ENCODE assay signal across 11 mouse cellular contexts in genomic region chr11:75141038-75141437, GRCm38 (mm10). TPM values are rescaled to one million over a fixed set of nuclear protein-coding genes. Genes with fewer than 3 reads are reported as not detected.
A peak's percentile ranks its signal among the peaks of the same experiment; 100 is the strongest.
DNase-seq lines count a peak whose midpoint lies in the region; ATAC-seq and TF ChIP-seq lines count a peak whose summit lies in the region.
"Had no signal": no experiment of that assay in that cellular context is flagged by ENCODE, and none has a peak within 500 bp of the region (broad histone marks: within the 10 kb centered on the region; RNA-seq: fewer than 3 reads in every experiment).

No protein-coding gene starts in this region.

- no peak overlapping the region for H3K9ac ChIP-seq in kidney, embryonic 15.5 days
- no peak overlapping the region for H3K9ac ChIP-seq in CH12.LX (ENCODE audit: insufficient read depth, low read depth)
- no peak overlapping the region for H3K9ac ChIP-seq in limb, embryonic 12.5 days (replicated peaks)

- no peak for TF ChIP-seq POLR2A in CH12.LX (IDR thresholded peaks at IDR 0.05; ENCODE audit: low read depth, low read length)

- H3K27ac ChIP-seq in kidney, embryonic 15.5 days, result peak overlapping the region; percentile 92
- no peak overlapping the region for H3K27ac ChIP-seq in CH12.LX (ENCODE audit: insufficient read depth, low read depth)
- H3K27ac ChIP-seq in brown adipose tissue, adult 24 weeks (replicated peaks; ENCODE audit: low read depth, low read length), result peak overlapping the region; percentile 33
- H3K27ac ChIP-seq in limb, embryonic 12.5 days, result peak overlapping the region; percentile 88

- in situ Hi-C loops in CH12.LX (cut with MboI; ENCODE audit: low pct_ligation_motif_present, low pct_unique_long_range_greater_than_20kb, low sequenced_read_pairs), result no loop called here

- no peaks in the 10 kb centered on the region for H3K27me3 ChIP-seq in kidney, embryonic 15.5 days
- no peaks in the 10 kb centered on the region for H3K27me3 ChIP-seq in CH12.LX (replicated peaks)
- no peaks in the 10 kb centered on the region for H3K27me3 ChIP-seq in limb, embryonic 12.5 days

- no peaks in the 10 kb centered on the region for H3K79me2 ChIP-seq in CH12.LX (replicated peaks; ENCODE audit: control insufficient read depth, extremely low read depth, insufficient read depth, poor library complexity, severe bottlenecking)

- no peak for TF ChIP-seq RAD21 in CH12.LX (IDR thresholded peaks at IDR 0.05; ENCODE audit: low read depth, low read length)

- no peak overlapping the region for H3K4me3 ChIP-seq in kidney, embryonic 15.5 days (replicated peaks)
- H3K4me3 ChIP-seq in CH12.LX (replicated peaks in 1 of 3; ENCODE audit: low read depth in 2 of 3, low read length in 2 of 3, poor library complexity in 1 of 3), result no peak overlapping the region
- H3K4me3 ChIP-seq in brown adipose tissue, adult 24 weeks (ENCODE audit: insufficient read depth, low read depth, low read length), result no peak overlapping the region
- no peak overlapping the region for H3K4me3 ChIP-seq in limb, embryonic 12.5 days (replicated peaks)

- H3K4me2 ChIP-seq in kidney, embryonic 15.5 days, result no peak overlapping the region
- no peak overlapping the region for H3K4me2 ChIP-seq in CH12.LX (ENCODE audit: insufficient read depth, low read depth, poor library complexity, severe bottlenecking)
- 0 out of 2 replicates have a peak overlapping the region, but pooled peaks have one; percentile 0 for H3K4me2 ChIP-seq in limb, embryonic 12.5 days
- H3K4me2 ChIP-seq: midbrain, embryonic 11.5 days had no signal

- WGBS in kidney, embryonic 15.5 days, result 60% methylated on average over 3 of the region's 3 CpGs
- WGBS in limb, embryonic 12.5 days, result 62% methylated on average over 3 of the region's 3 CpGs

- TF ChIP-seq CTCF in CH12.LX (conservative IDR thresholded peaks at IDR 0.05 in 1 of 2, IDR thresholded peaks at IDR 0.05 in 1 of 2; ENCODE audit: low read depth in 2 of 2, low read length in 2 of 2), result no peak

- no peak for TF ChIP-seq EP300 in CH12.LX (IDR thresholded peaks at IDR 0.05; ENCODE audit: low read length)

- ATAC-seq in kidney, embryonic 15.5 days (replicated peaks; ENCODE audit: low FRiP score), result no peak
- no peak for ATAC-seq in limb, embryonic 12.5 days (ENCODE audit: insufficient number of reproducible peaks, insufficient read depth, low FRiP score, low TSS enrichment, low read depth)
- ATAC-seq in activated CD4-positive, CD25-positive, alpha-beta regulatory T cell, adult 4 months, result no peak

- H3K9me3 ChIP-seq in kidney, embryonic 15.5 days (replicated peaks), result no peaks in the 10 kb centered on the region
- no peaks in the 10 kb centered on the region for H3K9me3 ChIP-seq in CH12.LX (replicated peaks; ENCODE audit: low read length)
- H3K9me3 ChIP-seq in limb, embryonic 12.5 days, result no peaks in the 10 kb centered on the region

- DNase-seq in kidney, adult 18-20 months, result no peak
- DNase-seq in CH12.LX (ENCODE audit: extremely low read depth), result no peak
- no peak for DNase-seq in thymus, postnatal 10 days (ENCODE audit: low spot score in 2 of 2)
- DNase-seq: right cerebral cortex, postnatal 14 days; thymus, adult 18-20 months had no signal

- peaks cover 31% of the 10 kb centered on the region for H3K36me3 ChIP-seq in kidney, embryonic 15.5 days
- peaks cover 24 to 85% of the 10 kb centered on the region in 2 experiments for H3K36me3 ChIP-seq in CH12.LX (replicated peaks in 1 of 2; ENCODE audit: control insufficient read depth in 1 of 2, insufficient read depth in 1 of 2, low read length in 1 of 2)
- peaks cover 26% of the 10 kb centered on the region for H3K36me3 ChIP-seq in limb, embryonic 12.5 days

- peaks cover 72% of the 10 kb centered on the region for H3K4me1 ChIP-seq in kidney, embryonic 15.5 days
- peaks cover 22 to 52% of the 10 kb centered on the region in 2 experiments for H3K4me1 ChIP-seq in CH12.LX (ENCODE audit: control insufficient read depth in 1 of 2, insufficient read depth in 2 of 2)
- H3K4me1 ChIP-seq in brown adipose tissue, adult 24 weeks (ENCODE audit: control insufficient read depth, insufficient read depth, insufficient read length, low read length), result peaks cover 49% of the 10 kb centered on the region
- H3K4me1 ChIP-seq in limb, embryonic 12.5 days (replicated peaks), result peaks cover 83% of the 10 kb centered on the region

- dilution Hi-C loops in CH12.LX (cut with MboI; ENCODE audit: extremely low pct_ligation_motif_present, extremely low pct_unique_long_range_greater_than_20kb, low sequenced_read_pairs), result no loop called here

TF ChIP-seq in CH12.LX, 34 proteins besides CTCF, POLR2A, EP300 and RAD21:
- TF ChIP-seq UBTF (IDR thresholded peaks at IDR 0.05; ENCODE audit: low read depth, low read length) (no peak), ELF1 (IDR thresholded peaks at IDR 0.05; ENCODE audit: low read depth, low read length) (0 out of 2 replicates have a peak, but pooled peaks have one; percentile 20), ETS1 (conservative IDR thresholded peaks at IDR 0.05; ENCODE audit: low read depth, low read length) (0 out of 2 replicates have a peak, but pooled peaks have one; percentile 24), MEF2A (IDR thresholded peaks at IDR 0.05; ENCODE audit: borderline replicate concordance, low read depth, low read length) (no peak), IRF4 (IDR thresholded peaks at IDR 0.05; ENCODE audit: low read depth, low read length) (peak; percentile 38; the same call in 1 of the 2 replicates)

RNA-seq across cellular contexts. Expression of gene Hic1, which starts 28.3 kb away (rescaled TPM):
- polyA plus RNA-seq in kidney, embryonic 15.5 days (2015; fragmentation: Nextera tagmentation; extraction: Ambion mirVana), result 24.3 and 25.9 TPM in 2 replicates
- total RNA-seq in CH12.LX (2012; rRNA removed) (6.4 and 9.6 TPM in 2 replicates), CH12.LX (2014; rRNA removed) (2.8 and 2.9 TPM in 2 replicates)
- polyA plus RNA-seq in CH12.LX (2012; ENCODE audit: insufficient read length, low read depth), result 4.3 and 5.7 TPM in 2 replicates
- 4.9 and 5.3 TPM in 2 replicates for polyA plus RNA-seq in brown adipose tissue, adult 24 weeks (2012; ENCODE audit: insufficient read depth, insufficient read length, missing spikeins)
- 30.3 and 35.5 TPM in 2 replicates for polyA plus RNA-seq in limb, embryonic 12.5 days (2016; fragmentation: Nextera tagmentation; extraction: Ambion mirVana)
- polyA plus RNA-seq in activated CD4-positive, CD25-positive, alpha-beta regulatory T cell, adult 4 months (2017; shearing (Covaris generic)), result under 1 TPM in 1 of 2 experiments, not detected in 1; 0.38 TPM
- total RNA-seq: hematopoietic stem cell, adult 5-6 weeks had no signal

RNA-seq across cellular contexts. Expression of gene Ovca2, which starts 37.6 kb away (rescaled TPM):
- 25.3 and 27.0 TPM in 2 replicates for polyA plus RNA-seq in kidney, embryonic 15.5 days (2015; fragmentation: Nextera tagmentation; extraction: Ambion mirVana)
- 20.7 and 28.4 TPM in 2 replicates for total RNA-seq in CH12.LX (2012; rRNA removed)
- total RNA-seq in CH12.LX (2014; rRNA removed), result 68.4 and 86.9 TPM in 2 replicates
- 28.6 and 32.1 TPM in 2 replicates for polyA plus RNA-seq in CH12.LX (2012; ENCODE audit: insufficient read length, low read depth)
- 10.4 and 13.2 TPM in 2 replicates for polyA plus RNA-seq in brown adipose tissue, adult 24 weeks (2012; ENCODE audit: insufficient read depth, insufficient read length, missing spikeins)
- 29.6 and 31.0 TPM in 2 replicates for polyA plus RNA-seq in limb, embryonic 12.5 days (2016; fragmentation: Nextera tagmentation; extraction: Ambion mirVana)
- polyA plus RNA-seq in activated CD4-positive, CD25-positive, alpha-beta regulatory T cell, adult 4 months (2017; shearing (Covaris generic)), result 10 to 100 TPM; 28.4 to 32.8 TPM

RNA-seq across cellular contexts. Expression of gene Dph1, which starts 50.0 kb away (rescaled TPM):
- 24.6 and 26.3 TPM in 2 replicates for polyA plus RNA-seq in kidney, embryonic 15.5 days (2015; fragmentation: Nextera tagmentation; extraction: Ambion mirVana)
- 47.7 and 50.6 TPM in 2 replicates for total RNA-seq in CH12.LX (2012; rRNA removed)
- 56.4 and 57.0 TPM in 2 replicates for total RNA-seq in CH12.LX (2014; rRNA removed)
- polyA plus RNA-seq in CH12.LX (2012; ENCODE audit: insufficient read length, low read depth), result 50.9 and 54.7 TPM in 2 replicates
- 8.8 and 9.4 TPM in 2 replicates for polyA plus RNA-seq in brown adipose tissue, adult 24 weeks (2012; ENCODE audit: insufficient read depth, insufficient read length, missing spikeins)
- 24.0 and 25.5 TPM in 2 replicates for polyA plus RNA-seq in limb, embryonic 12.5 days (2016; fragmentation: Nextera tagmentation; extraction: Ambion mirVana)
- polyA plus RNA-seq in activated CD4-positive, CD25-positive, alpha-beta regulatory T cell, adult 4 months (2017; shearing (Covaris generic)), result 1 to 10 TPM; 8.3 to 9.6 TPM

RNA-seq across cellular contexts. Expression of gene Rtn4rl1, which starts 52.5 kb away (rescaled TPM):
- 3.4 and 3.6 TPM in 2 replicates for polyA plus RNA-seq in kidney, embryonic 15.5 days (2015; fragmentation: Nextera tagmentation; extraction: Ambion mirVana)
- total RNA-seq in CH12.LX (2012; rRNA removed) (0.04 TPM in 2 replicates), CH12.LX (2014; rRNA removed) (0.08 TPM in 1 of 2 replicates, not detected in the other)
- 0.09 and 0.11 TPM in 2 replicates for polyA plus RNA-seq in CH12.LX (2012; ENCODE audit: insufficient read length, low read depth)
- polyA plus RNA-seq in brown adipose tissue, adult 24 weeks (2012; ENCODE audit: insufficient read depth, insufficient read length, missing spikeins), result 5.3 and 6.1 TPM in 2 replicates
- polyA plus RNA-seq in limb, embryonic 12.5 days (2016; fragmentation: Nextera tagmentation; extraction: Ambion mirVana), result 1.5 and 2.1 TPM in 2 replicates
- 1 to 10 TPM; 1.6 to 1.8 TPM for polyA plus RNA-seq in activated CD4-positive, CD25-positive, alpha-beta regulatory T cell, adult 4 months (2017; shearing (Covaris generic))
